Mouse (Mus musculus): ENCODE results near the gene Cyp2u1. TPM values are rescaled to one million over a fixed set of nuclear protein-coding genes. Genes with fewer than 3 reads are reported as not detected.

Gene Cyp2u1
- polyA plus RNA-seq, 1 experiment from 2014 or later = 7.7 TPM

DNA sequence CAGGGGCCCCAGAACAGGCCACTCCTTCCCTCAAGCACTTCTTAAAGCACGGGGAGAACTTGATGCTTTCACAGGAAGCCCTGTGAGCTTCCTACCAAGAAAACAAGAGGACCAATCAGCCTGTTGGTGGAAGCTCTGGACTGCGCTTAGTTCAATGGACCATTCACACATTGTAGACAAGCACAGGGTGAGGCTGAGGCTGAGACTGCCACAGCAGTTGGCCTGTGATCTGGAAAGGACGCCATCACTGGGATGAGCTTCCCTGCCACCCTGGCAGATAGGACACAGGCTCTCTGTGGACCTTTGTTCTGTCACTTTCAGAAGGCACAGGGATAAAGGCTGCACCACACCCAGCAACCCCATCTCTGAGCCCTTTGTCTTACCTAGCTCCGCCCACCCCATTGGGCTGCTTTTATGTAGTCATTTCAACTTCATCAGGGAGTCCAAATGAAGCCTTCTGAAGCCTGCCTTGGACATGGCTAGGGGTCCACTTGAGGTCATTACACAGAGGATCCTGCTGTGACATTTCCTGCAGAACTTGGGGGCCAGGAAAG, 13.0 kb upstream of the Cyp2u1 start:
- no peak overlapping the region for H3K27ac ChIP-seq (ENCODE audit: low read length)
- 44% methylated on average over 4 of the region's 4 CpGs for WGBS
- no peak overlapping the region for H3K4me3 ChIP-seq (ENCODE audit: low read depth, low read length)
- no peak for ATAC-seq
- H3K36me3 ChIP-seq (ENCODE audit: control insufficient read depth, insufficient read depth, low read length) = no peaks in the 10 kb centered on the region
- no peaks in the 10 kb centered on the region for H3K27me3 ChIP-seq (ENCODE audit: control insufficient read depth, insufficient read depth, low read depth, low read length)
- no peaks in the 10 kb centered on the region; the same call in 1 of the 2 replicates for H3K4me1 ChIP-seq (ENCODE audit: control insufficient read depth, insufficient read depth, low read length)
- no peaks in the 10 kb centered on the region for H3K9me3 ChIP-seq (replicated peaks; ENCODE audit: control insufficient read depth, low read length, poor library complexity, severe bottlenecking)
- H3K9ac ChIP-seq (ENCODE audit: low read depth, low read length) = no peak overlapping the region
- no peak overlapping the region for H3K4me2 ChIP-seq (ENCODE audit: low read length)

- WGBS = 89% methylated on average over 9 of the region's 9 CpGs
- no peak overlapping the region for H3K4me2 ChIP-seq (ENCODE audit: low read length)
Measured at GRCm38 (mm10) chr3:131312340-131312739, 9.3 kb upstream of the Cyp2u1 start.

GRCm38 (mm10) chr3:131310572-131310971, 7.5 kb upstream of the Cyp2u1 start:
- no peak for ATAC-seq
- H3K27me3 ChIP-seq (ENCODE audit: control insufficient read depth, insufficient read depth, low read depth, low read length) = no peaks in the 10 kb centered on the region
- no peaks in the 10 kb centered on the region for H3K36me3 ChIP-seq (ENCODE audit: control insufficient read depth, insufficient read depth, low read length)
- H3K4me3 ChIP-seq (ENCODE audit: low read depth, low read length) = no peak overlapping the region
- H3K4me2 ChIP-seq (ENCODE audit: low read length) = no peak overlapping the region
- no peak overlapping the region for H3K9ac ChIP-seq (ENCODE audit: low read depth, low read length)
- no peaks in the 10 kb centered on the region for H3K4me1 ChIP-seq (ENCODE audit: control insufficient read depth, insufficient read depth, low read length)
- no peak overlapping the region for H3K27ac ChIP-seq (ENCODE audit: low read length)
- peaks cover 7% of the 10 kb centered on the region; the same call in 1 of the 2 replicates for H3K9me3 ChIP-seq (replicated peaks; ENCODE audit: control insufficient read depth, low read length, poor library complexity, severe bottlenecking)
- WGBS = 94% methylated on average over 4 of the region's 4 CpGs

More at GRCm38 (mm10) chr3:131312340-131312739, 9.3 kb upstream of the Cyp2u1 start:
- no peak for ATAC-seq
- H3K27me3 ChIP-seq (ENCODE audit: control insufficient read depth, insufficient read depth, low read depth, low read length) = no peaks in the 10 kb centered on the region
- peaks cover 7% of the 10 kb centered on the region; the same call in 1 of the 2 replicates for H3K9me3 ChIP-seq (replicated peaks; ENCODE audit: control insufficient read depth, low read length, poor library complexity, severe bottlenecking)
- no peaks in the 10 kb centered on the region for H3K36me3 ChIP-seq (ENCODE audit: control insufficient read depth, insufficient read depth, low read length)
- no peak overlapping the region for H3K4me3 ChIP-seq (ENCODE audit: low read depth, low read length)
- no peak overlapping the region for H3K27ac ChIP-seq (ENCODE audit: low read length)
- no peak overlapping the region for H3K9ac ChIP-seq (ENCODE audit: low read depth, low read length)
- H3K4me1 ChIP-seq (ENCODE audit: control insufficient read depth, insufficient read depth, low read length) = no peaks in the 10 kb centered on the region

DNA sequence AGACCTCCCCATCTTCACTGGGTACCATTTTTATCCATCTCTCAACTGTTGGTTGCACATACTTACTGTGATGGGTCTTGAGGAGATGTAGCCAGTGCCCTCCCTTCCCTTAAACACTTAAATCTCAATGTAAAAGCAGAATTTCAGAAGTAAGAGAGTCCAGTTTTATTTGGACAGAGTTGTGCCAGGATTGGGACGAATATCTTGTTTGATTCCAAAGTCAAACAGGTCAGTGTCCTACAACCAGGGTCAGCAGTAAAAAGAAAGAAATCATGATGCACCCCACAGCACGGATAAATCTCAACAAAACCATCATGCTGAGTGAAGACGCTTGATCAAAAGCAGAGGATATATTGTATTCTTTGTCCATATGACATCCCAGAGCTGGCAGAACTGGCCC, 4.8 kb upstream of the Cyp2u1 start:
- ATAC-seq = no peak
- no peaks in the 10 kb centered on the region for H3K27me3 ChIP-seq (ENCODE audit: control insufficient read depth, insufficient read depth, low read depth, low read length)
- no peak overlapping the region for H3K4me3 ChIP-seq (ENCODE audit: low read depth, low read length)
- WGBS = 84% methylated on average over 3 of the region's 3 CpGs
- no peaks in the 10 kb centered on the region for H3K36me3 ChIP-seq (ENCODE audit: control insufficient read depth, insufficient read depth, low read length)
- H3K9me3 ChIP-seq (replicated peaks; ENCODE audit: control insufficient read depth, low read length, poor library complexity, severe bottlenecking) = peaks cover 7% of the 10 kb centered on the region; the same call in 1 of the 2 replicates
- no peak overlapping the region for H3K27ac ChIP-seq (ENCODE audit: low read length)
- no peaks in the 10 kb centered on the region for H3K4me1 ChIP-seq (ENCODE audit: control insufficient read depth, insufficient read depth, low read length)
- no peak overlapping the region for H3K4me2 ChIP-seq (ENCODE audit: low read length)
- H3K9ac ChIP-seq (ENCODE audit: low read depth, low read length) = no peak overlapping the region

GRCm38 (mm10) chr3:131306255-131306654, 3.2 kb upstream of the Cyp2u1 start:
- H3K9me3 ChIP-seq (replicated peaks; ENCODE audit: control insufficient read depth, low read length, poor library complexity, severe bottlenecking) = peaks cover 7% of the 10 kb centered on the region; the same call in 1 of the 2 replicates
- no peak overlapping the region for H3K27ac ChIP-seq (ENCODE audit: low read length)
- peaks cover 6% of the 10 kb centered on the region for H3K4me1 ChIP-seq (ENCODE audit: control insufficient read depth, insufficient read depth, low read length)
- no peak for ATAC-seq
- no peak overlapping the region for H3K9ac ChIP-seq (ENCODE audit: low read depth, low read length)
- no peak overlapping the region for H3K4me3 ChIP-seq (ENCODE audit: low read depth, low read length)
- 85% methylated on average over 7 of the region's 7 CpGs for WGBS
- no peaks in the 10 kb centered on the region for H3K27me3 ChIP-seq (ENCODE audit: control insufficient read depth, insufficient read depth, low read depth, low read length)
- H3K4me2 ChIP-seq (ENCODE audit: low read length) = no peak overlapping the region
- H3K36me3 ChIP-seq (ENCODE audit: control insufficient read depth, insufficient read depth, low read length) = no peaks in the 10 kb centered on the region

GRCm38 (mm10) chr3:131303320-131303714, 290 bp upstream of the Cyp2u1 start:
- Histone ChIP-seq H3K4me3 (ENCODE audit: low read depth, low read length) (peak overlapping the region; percentile 71), H3K4me2 (ENCODE audit: low read length) (peak overlapping the region; percentile 69), H3K27ac (ENCODE audit: low read length) (peak overlapping the region; percentile 82), H3K9ac (ENCODE audit: low read depth, low read length) (peak overlapping the region; percentile 78; the same call in 1 of the 2 replicates), H3K36me3 (ENCODE audit: control insufficient read depth, insufficient read depth, low read length) (no peaks in the 10 kb centered on the region), H3K9me3 (replicated peaks; ENCODE audit: control insufficient read depth, low read length, poor library complexity, severe bottlenecking) (no peaks in the 10 kb centered on the region), H3K4me1 (ENCODE audit: control insufficient read depth, insufficient read depth, low read length) (peaks cover 6% of the 10 kb centered on the region), H3K27me3 (ENCODE audit: control insufficient read depth, insufficient read depth, low read depth, low read length) (no peaks in the 10 kb centered on the region)
- no peak for ATAC-seq
- WGBS = 19% methylated on average over 5 of the region's 5 CpGs

DNA sequence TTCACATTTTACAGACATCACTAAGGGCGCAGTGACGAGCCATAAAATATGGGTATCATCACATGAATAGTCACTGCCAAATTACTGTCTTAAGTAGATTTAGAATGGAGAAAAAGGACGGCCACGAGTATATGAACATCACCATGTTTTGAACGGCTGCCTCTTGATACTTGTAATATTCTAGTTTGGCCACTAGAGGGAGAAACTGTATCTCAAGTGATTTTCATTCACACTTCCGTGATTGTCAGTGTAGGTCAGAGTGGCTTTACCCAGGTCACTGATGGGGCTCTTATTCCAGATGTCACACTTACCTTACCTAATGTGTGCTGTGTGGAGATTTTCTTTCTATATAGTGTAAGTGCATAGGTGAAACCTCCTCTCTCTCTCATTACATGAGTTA, 3.1 kb downstream of the Cyp2u1 start:
- no peak overlapping the region for H3K27ac ChIP-seq (ENCODE audit: low read length)

DNA sequence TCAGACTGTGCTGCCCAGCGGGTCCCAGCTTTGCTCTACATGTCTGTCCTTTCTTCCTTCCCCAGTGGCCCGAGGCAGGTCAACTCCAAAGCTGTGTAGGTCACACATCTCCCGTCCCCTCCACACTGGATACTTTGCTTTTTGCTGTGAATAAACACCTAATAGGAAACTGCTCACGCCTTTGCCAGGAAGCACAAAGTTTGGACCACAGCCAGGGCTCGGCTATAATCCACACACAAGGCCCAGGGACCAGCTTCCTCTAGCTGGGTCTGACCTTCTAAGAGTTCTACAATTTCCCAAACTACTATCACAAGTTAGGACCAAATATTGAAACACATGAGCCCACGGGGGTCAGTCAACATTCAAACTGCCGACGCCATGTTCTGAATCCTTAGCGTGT, 3.9 kb downstream of the Cyp2u1 start:
- Histone ChIP-seq H3K27me3 (ENCODE audit: control insufficient read depth, insufficient read depth, low read depth, low read length) (no peaks in the 10 kb centered on the region), H3K36me3 (ENCODE audit: control insufficient read depth, insufficient read depth, low read length) (no peaks in the 10 kb centered on the region), H3K9me3 (replicated peaks; ENCODE audit: control insufficient read depth, low read length, poor library complexity, severe bottlenecking) (no peaks in the 10 kb centered on the region), H3K9ac (ENCODE audit: low read depth, low read length) (no peak overlapping the region), H3K4me2 (ENCODE audit: low read length) (no peak overlapping the region), H3K4me1 (ENCODE audit: control insufficient read depth, insufficient read depth, low read length) (peaks cover 6% of the 10 kb centered on the region), H3K27ac (ENCODE audit: low read length) (no peak overlapping the region), H3K4me3 (ENCODE audit: low read depth, low read length) (no peak overlapping the region)
- ATAC-seq = no peak
- WGBS = 79% methylated on average over 9 of the region's 9 CpGs

More for the DNA sequence above, 3.1 kb downstream of the Cyp2u1 start:
- H3K4me1 ChIP-seq (ENCODE audit: control insufficient read depth, insufficient read depth, low read length) = peaks cover 6% of the 10 kb centered on the region
- no peak for ATAC-seq
- no peaks in the 10 kb centered on the region for H3K27me3 ChIP-seq (ENCODE audit: control insufficient read depth, insufficient read depth, low read depth, low read length)
- no peak overlapping the region for H3K9ac ChIP-seq (ENCODE audit: low read depth, low read length)
- no peak overlapping the region for H3K4me2 ChIP-seq (ENCODE audit: low read length)
- H3K4me3 ChIP-seq (ENCODE audit: low read depth, low read length) = no peak overlapping the region
- no peaks in the 10 kb centered on the region for H3K36me3 ChIP-seq (ENCODE audit: control insufficient read depth, insufficient read depth, low read length)
- H3K9me3 ChIP-seq (replicated peaks; ENCODE audit: control insufficient read depth, low read length, poor library complexity, severe bottlenecking) = no peaks in the 10 kb centered on the region
- WGBS = 9% methylated on average over 6 of the region's 6 CpGs

DNA sequence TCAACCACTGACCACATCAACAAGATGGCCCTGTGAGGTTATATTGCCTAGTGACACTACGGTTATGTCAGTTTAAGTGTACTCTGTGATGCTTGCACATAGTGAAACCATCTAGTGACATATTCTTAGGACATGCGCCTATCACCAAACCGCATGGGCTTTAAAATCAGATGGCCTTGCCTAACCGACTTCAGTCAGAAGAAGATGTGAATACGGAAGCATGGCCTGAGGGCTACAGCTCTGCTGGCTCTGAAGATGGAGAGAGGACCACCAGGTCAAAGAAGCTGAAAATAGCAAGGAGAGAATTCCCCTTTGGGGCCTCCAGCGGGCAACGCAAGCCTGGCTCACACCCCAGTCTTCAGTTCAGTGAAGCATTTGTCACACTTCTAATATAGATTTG, 6.1 kb downstream of the Cyp2u1 start:
- H3K9ac ChIP-seq (ENCODE audit: low read depth, low read length) = no peak overlapping the region

More for the DNA sequence above, 6.1 kb downstream of the Cyp2u1 start:
- Histone ChIP-seq H3K9me3 (replicated peaks; ENCODE audit: control insufficient read depth, low read length, poor library complexity, severe bottlenecking) (no peaks in the 10 kb centered on the region), H3K27me3 (ENCODE audit: control insufficient read depth, insufficient read depth, low read depth, low read length) (no peaks in the 10 kb centered on the region), H3K4me3 (ENCODE audit: low read depth, low read length) (no peak overlapping the region), H3K27ac (ENCODE audit: low read length) (no peak overlapping the region), H3K4me1 (ENCODE audit: control insufficient read depth, insufficient read depth, low read length) (peaks cover 5% of the 10 kb centered on the region), H3K4me2 (ENCODE audit: low read length) (no peak overlapping the region), H3K36me3 (ENCODE audit: control insufficient read depth, insufficient read depth, low read length) (no peaks in the 10 kb centered on the region)
- no peak for ATAC-seq
- WGBS = 93% methylated on average over 7 of the region's 7 CpGs
